Mouse (Mus musculus) liver, embryonic 12.5 days (tissue): ENCODE data around the gene Ezr. TPM values are rescaled to one million over a fixed set of nuclear protein-coding genes. Genes with fewer than 3 reads are reported as not detected.

Experiments used
- ATAC-seq: fragments of 200-750 bp; cut with Nextera tagmentation; 2 replicates; pipeline ENCODE4 v1.8.0; 2017; ENCODE audit warnings: moderate number of reproducible peaks, mild to moderate bottlenecking, moderate library complexity
- H3K27ac ChIP-seq: fragments of 300-500 bp; sonication (generic); 2 replicates; pipeline ENCODE4 v1.5.1; 2016; ENCODE audit warnings: mild to moderate bottlenecking
- H3K27me3 ChIP-seq: fragments of 300-500 bp; sonication (generic); replicated peaks from 2 replicates; pipeline ENCODE4 v1.6.1; 2016; ENCODE audit warnings: mild to moderate bottlenecking, moderate library complexity
- H3K36me3 ChIP-seq: fragments of 300-500 bp; sonication (generic); 2 replicates; pipeline ENCODE4 v1.6.1; 2016; ENCODE audit warnings: mild to moderate bottlenecking, moderate library complexity
- H3K4me1 ChIP-seq: fragments of 300-500 bp; sonication (generic); 2 replicates; pipeline ENCODE4 v1.6.1; 2016
- H3K4me2 ChIP-seq: fragments of 300-500 bp; sonication (generic); 2 replicates; pipeline ENCODE4 v1.6.1; 2016; ENCODE audit warnings: mild to moderate bottlenecking, moderate library complexity
- H3K4me3 ChIP-seq: fragments of 300-500 bp; sonication (generic); 2 replicates; pipeline ENCODE4 v1.5.1; 2016; ENCODE audit warnings: mild to moderate bottlenecking, moderate library complexity
- H3K9ac ChIP-seq: fragments of 300-500 bp; sonication (generic); 2 replicates; pipeline ENCODE4 v1.6.1; 2016; ENCODE audit warnings: mild to moderate bottlenecking, moderate library complexity
- H3K9me3 ChIP-seq: fragments of 300-500 bp; sonication (generic); replicated peaks from 2 replicates; pipeline ENCODE4 v1.6.1; 2016; ENCODE audit warnings: mild to moderate bottlenecking, moderate library complexity
- WGBS: fragments of 180-500 bp; shearing (Covaris S2); methylation state at CpG from one replicate; pipeline ENCODE4 v1.1.7; 2016; ENCODE audit not compliant: insufficient replicate concordance; 5-methylcytosine and 5-hydroxymethylcytosine counted together
- polyA plus RNA-seq: library from polyadenylated mRNA; unstranded; fragments of >200 nt; fragmentation: Nextera tagmentation; extraction: Ambion mirVana; gene quantifications from 2 replicates; pipeline ENCODE4 v1.2.1, GENCODE M21; 2016

The Ezr gene
- polyA plus RNA-seq, 1 experiment from 2014 or later = 67.9 TPM

DNA sequence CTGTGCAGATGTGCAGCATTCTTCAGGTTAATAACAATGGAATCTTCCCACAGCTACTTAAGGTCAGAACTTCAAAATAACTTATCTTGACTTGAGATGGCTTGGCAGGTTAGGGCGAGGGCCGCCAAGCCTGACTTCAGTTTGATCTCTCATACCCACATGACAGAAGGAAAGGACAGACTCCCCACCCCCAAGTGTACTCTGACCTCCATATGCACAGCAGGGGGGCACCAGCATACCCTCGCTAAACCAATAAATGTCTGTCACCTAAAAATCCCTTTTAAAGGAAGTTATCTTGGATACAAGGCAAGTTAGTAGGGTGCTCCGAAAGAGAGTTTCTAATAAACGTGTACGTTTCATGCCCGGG is 18.4 kb downstream of the Ezr start:
- Histone ChIP-seq H3K4me2 (peak overlapping the region; percentile 18; the same call in 1 of the 2 replicates), H3K9ac (no peak overlapping the region), H3K4me1 (peaks cover 75% of the 10 kb centered on the region), H3K4me3 (no peak overlapping the region), H3K36me3 (peaks cover 3% of the 10 kb centered on the region; the same call in 1 of the 2 replicates), H3K27ac (0 out of 2 replicates have a peak overlapping the region, but pooled peaks have one; percentile 3), H3K27me3 (no peaks in the 10 kb centered on the region), H3K9me3 (no peaks in the 10 kb centered on the region)
- 57% methylated on average over 7 of the region's 7 CpGs for WGBS
- no peak for ATAC-seq

DNA sequence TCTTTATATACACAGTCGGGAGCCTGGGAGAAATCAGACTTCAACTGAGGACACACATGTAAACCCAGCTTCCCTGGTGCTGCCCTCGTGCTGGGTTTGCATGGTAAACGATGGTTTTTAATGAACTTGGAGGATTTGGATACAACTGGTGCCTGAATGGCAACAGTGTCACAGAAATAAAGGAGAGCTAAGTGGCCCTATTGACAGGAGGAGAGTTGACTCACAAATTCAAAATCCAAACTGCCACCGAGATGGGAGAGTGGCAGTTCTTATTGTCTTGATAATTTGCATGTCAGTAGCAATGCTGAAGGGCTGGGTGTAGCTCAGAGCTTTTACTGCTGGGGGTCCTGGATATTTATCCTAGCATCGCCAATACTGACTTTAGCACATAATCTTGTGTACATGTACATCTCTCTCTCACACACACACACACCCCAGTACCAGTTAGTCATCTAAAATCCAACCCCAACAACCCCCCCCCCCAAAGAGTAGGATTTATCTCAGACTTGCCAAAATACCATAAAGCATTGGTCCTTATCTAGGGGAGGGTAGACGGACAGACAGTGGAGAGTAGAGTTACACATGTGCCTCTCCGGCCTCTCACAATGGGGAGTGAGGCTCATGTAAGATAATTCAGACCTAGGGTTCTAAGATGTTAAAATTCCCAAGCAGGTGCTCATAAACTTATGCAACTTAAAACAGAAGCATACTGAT is 18.9 kb downstream of the Ezr start:
- H3K9ac ChIP-seq = no peak overlapping the region
- no peaks in the 10 kb centered on the region for H3K9me3 ChIP-seq
- H3K27me3 ChIP-seq = no peaks in the 10 kb centered on the region
- H3K4me1 ChIP-seq = peaks cover 71% of the 10 kb centered on the region
- H3K4me3 ChIP-seq = no peak overlapping the region
- 37% methylated on average over 7 of the region's 7 CpGs for WGBS
- H3K36me3 ChIP-seq = peaks cover 9% of the 10 kb centered on the region
- 0 out of 2 replicates have a peak overlapping the region, but pooled peaks have one; percentile 3 for H3K27ac ChIP-seq
- peak; percentile 60 for ATAC-seq
- peak overlapping the region; percentile 18; the same call in 1 of the 2 replicates for H3K4me2 ChIP-seq

GRCm38 (mm10) chr17:6759717-6760292 is 22.8 kb downstream of the Ezr start:
- Histone ChIP-seq H3K9ac (no peak overlapping the region), H3K4me2 (no peak overlapping the region), H3K4me3 (no peak overlapping the region), H3K4me1 (peaks cover 33% of the 10 kb centered on the region), H3K27ac (no peak overlapping the region), H3K27me3 (no peaks in the 10 kb centered on the region), H3K36me3 (peaks cover 47% of the 10 kb centered on the region), H3K9me3 (no peaks in the 10 kb centered on the region)
- WGBS = 73% methylated on average over 9 of the region's 9 CpGs
- no peak for ATAC-seq

- H3K4me3 ChIP-seq = no peak overlapping the region
- H3K27ac ChIP-seq = no peak overlapping the region
- no peaks in the 10 kb centered on the region for H3K9me3 ChIP-seq
- WGBS = 85% methylated on average over 8 of the region's 8 CpGs
- H3K27me3 ChIP-seq = no peaks in the 10 kb centered on the region
- H3K9ac ChIP-seq = no peak overlapping the region
- peaks cover 24% of the 10 kb centered on the region for H3K4me1 ChIP-seq
- H3K36me3 ChIP-seq = peaks cover 57% of the 10 kb centered on the region
- H3K4me2 ChIP-seq = no peak overlapping the region
- no peak for ATAC-seq
These were observed 23.7 kb downstream of the Ezr start for GRCm38 (mm10) chr17:6758845-6759244.

- no peak for ATAC-seq
These were observed 24.7 kb downstream of the Ezr start for GRCm38 (mm10) chr17:6757902-6758301.

GRCm38 (mm10) chr17:6755873-6756272 is 26.7 kb downstream of the Ezr start:
- H3K36me3 ChIP-seq = peaks cover 87% of the 10 kb centered on the region
- no peak overlapping the region for H3K27ac ChIP-seq
- 78% methylated on average over 8 of the region's 8 CpGs for WGBS
- H3K4me2 ChIP-seq = no peak overlapping the region
- H3K4me1 ChIP-seq = no peaks in the 10 kb centered on the region
- H3K4me3 ChIP-seq = no peak overlapping the region
- ATAC-seq = no peak
- H3K9ac ChIP-seq = no peak overlapping the region
- no peaks in the 10 kb centered on the region for H3K27me3 ChIP-seq
- no peaks in the 10 kb centered on the region for H3K9me3 ChIP-seq

More at GRCm38 (mm10) chr17:6757902-6758301, 24.7 kb downstream of the Ezr start:
- no peak overlapping the region for H3K27ac ChIP-seq
- H3K4me3 ChIP-seq = no peak overlapping the region
- no peak overlapping the region for H3K4me2 ChIP-seq
- H3K27me3 ChIP-seq = no peaks in the 10 kb centered on the region
- peaks cover 66% of the 10 kb centered on the region for H3K36me3 ChIP-seq
- H3K9ac ChIP-seq = no peak overlapping the region
- H3K9me3 ChIP-seq = no peaks in the 10 kb centered on the region
- H3K4me1 ChIP-seq = peaks cover 14% of the 10 kb centered on the region
- WGBS = 89% methylated on average over 16 of the region's 16 CpGs

DNA sequence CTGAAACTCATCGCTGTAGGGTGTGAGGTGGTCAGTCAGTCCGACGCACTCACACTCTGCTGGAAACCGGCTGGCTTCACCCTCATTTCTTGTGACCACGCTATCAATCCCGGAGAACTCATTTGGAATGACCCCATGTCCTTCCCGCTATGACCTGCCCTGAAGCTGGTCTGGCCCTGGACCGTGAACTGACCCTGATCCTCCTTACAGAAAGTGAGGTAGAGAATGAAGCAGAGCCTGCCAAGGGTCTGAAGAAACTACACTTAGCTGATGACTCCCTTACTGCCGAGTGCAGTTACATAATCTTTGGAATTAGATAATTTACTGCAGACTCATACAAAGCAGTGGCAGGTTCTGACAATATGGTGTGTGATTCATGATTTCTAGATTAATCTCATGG is 27.4 kb downstream of the Ezr start:
- ATAC-seq = no peak
- Histone ChIP-seq H3K4me2 (no peak overlapping the region), H3K9me3 (no peaks in the 10 kb centered on the region), H3K36me3 (peaks cover 94% of the 10 kb centered on the region), H3K4me1 (no peaks in the 10 kb centered on the region), H3K4me3 (no peak overlapping the region), H3K27me3 (no peaks in the 10 kb centered on the region), H3K9ac (no peak overlapping the region), H3K27ac (no peak overlapping the region)
- WGBS = 82% methylated on average over 9 of the region's 9 CpGs

- Histone ChIP-seq H3K27ac (no peak overlapping the region), H3K4me3 (no peak overlapping the region), H3K27me3 (no peaks in the 10 kb centered on the region)
These were observed 30.2 kb downstream of the Ezr start for GRCm38 (mm10) chr17:6752375-6752774.

GRCm38 (mm10) chr17:6751221-6751859 is 31.2 kb downstream of the Ezr start:
- H3K27ac ChIP-seq = no peak overlapping the region
- no peaks in the 10 kb centered on the region for H3K9me3 ChIP-seq
- H3K4me2 ChIP-seq = no peak overlapping the region
- H3K36me3 ChIP-seq = peaks cover 98% of the 10 kb centered on the region
- H3K4me1 ChIP-seq = no peaks in the 10 kb centered on the region
- whole genome bisulfite sequencing = 85% methylated on average over 11 of the region's 11 CpGs
- H3K27me3 ChIP-seq = no peaks in the 10 kb centered on the region
- ATAC-seq = no peak
- no peak overlapping the region for H3K9ac ChIP-seq
- no peak overlapping the region for H3K4me3 ChIP-seq

More at GRCm38 (mm10) chr17:6752375-6752774, 30.2 kb downstream of the Ezr start:
- Histone ChIP-seq H3K9ac (no peak overlapping the region), H3K4me1 (no peaks in the 10 kb centered on the region), H3K9me3 (no peaks in the 10 kb centered on the region), H3K4me2 (no peak overlapping the region), H3K36me3 (peaks cover 98% of the 10 kb centered on the region)
- ATAC-seq = no peak
- 80% methylated on average over 7 of the region's 7 CpGs for WGBS

GRCm38 (mm10) chr17:6748779-6749464 is 33.7 kb downstream of the Ezr start:
- H3K9ac ChIP-seq = no peak overlapping the region
- H3K4me1 ChIP-seq = peaks cover 6% of the 10 kb centered on the region; the same call in 1 of the 2 replicates
- no peak overlapping the region for H3K4me3 ChIP-seq
- peaks cover 98% of the 10 kb centered on the region for H3K36me3 ChIP-seq
- no peaks in the 10 kb centered on the region for H3K27me3 ChIP-seq
- H3K9me3 ChIP-seq = no peaks in the 10 kb centered on the region
- H3K4me2 ChIP-seq = no peak overlapping the region
- no peak overlapping the region for H3K27ac ChIP-seq
- ATAC-seq = no peak
- WGBS = 80% methylated on average over 17 of the region's 17 CpGs

DNA sequence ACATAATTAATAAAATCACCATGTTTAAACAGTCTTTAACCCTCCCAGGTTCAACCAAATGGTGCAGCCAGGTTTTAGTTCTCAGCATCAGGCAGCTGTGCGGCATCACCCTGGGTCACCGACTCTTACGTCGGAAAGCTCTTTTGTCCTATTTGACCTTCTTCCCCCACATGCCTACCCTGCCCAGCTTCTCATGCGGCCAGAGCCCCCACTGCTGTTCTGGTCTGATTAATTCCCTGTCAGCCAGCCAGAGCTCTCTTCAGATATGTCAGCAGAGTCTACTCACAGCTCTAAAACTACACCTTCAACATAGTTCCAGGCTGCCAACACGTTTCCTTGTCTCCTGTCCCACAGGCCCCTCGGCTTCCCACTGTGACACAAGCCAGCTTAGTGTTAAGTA is 35.1 kb downstream of the Ezr start:
- Histone ChIP-seq H3K9ac (no peak overlapping the region), H3K27me3 (no peaks in the 10 kb centered on the region), H3K9me3 (no peaks in the 10 kb centered on the region), H3K4me3 (no peak overlapping the region), H3K4me1 (peaks cover 17% of the 10 kb centered on the region), H3K36me3 (peaks cover 98% of the 10 kb centered on the region), H3K27ac (no peak overlapping the region), H3K4me2 (no peak overlapping the region)
- WGBS = 79% methylated on average over 7 of the region's 7 CpGs
- ATAC-seq = no peak
